Mouse (Mus musculus): ENCODE data around the gene Glrx5.

DNA sequence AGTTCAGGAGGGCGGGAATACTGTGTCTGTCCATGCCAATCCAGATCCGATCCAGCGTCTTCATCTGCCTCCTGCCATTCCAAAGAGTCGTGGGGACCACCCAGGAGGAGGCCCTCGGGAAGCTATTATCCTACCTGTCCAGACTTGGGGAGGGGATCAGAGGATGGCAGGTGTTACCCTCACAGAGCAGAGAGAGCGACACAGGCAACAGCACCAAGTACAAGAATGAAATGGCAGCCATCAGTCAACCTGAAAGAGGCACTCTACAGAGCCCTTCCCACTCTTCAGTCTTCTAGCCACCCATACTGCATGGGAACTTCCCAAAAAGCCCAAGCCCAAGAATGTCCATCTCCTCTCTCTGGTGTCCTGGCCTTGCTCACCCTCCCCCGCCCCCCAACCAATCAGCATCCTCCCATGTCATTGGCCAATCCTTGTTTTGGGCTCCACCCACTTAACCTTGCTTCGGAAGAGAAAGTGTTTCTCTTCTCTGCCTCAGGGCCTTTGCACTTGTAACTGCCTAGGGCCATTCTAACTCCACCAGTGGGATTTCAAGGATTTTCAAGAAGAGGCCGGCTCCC is 22.2 kb upstream of the Glrx5 start:
- TF ChIP-seq CTCF (IDR thresholded peaks at IDR 0.05; ENCODE audit: control insufficient read depth, insufficient read depth, insufficient read length) (no peak), MAX (IDR thresholded peaks at IDR 0.05) (no peak), CEBPB (IDR thresholded peaks at IDR 0.05; ENCODE audit: low read depth) (no peak), FOSL1 (IDR thresholded peaks at IDR 0.05; ENCODE audit: insufficient read depth, low read length, poor library complexity, severe bottlenecking) (no peak), MYOD1 (IDR thresholded peaks at IDR 0.05; ENCODE audit: control insufficient read depth, insufficient read length, low read depth) (no peak), USF1 (IDR thresholded peaks at IDR 0.05; ENCODE audit: low read depth) (no peak)
